Mouse (Mus musculus): ENCODE measurements around the gene Lrrc8e.

- TF ChIP-seq CTCF (IDR thresholded peaks at IDR 0.05; ENCODE audit: borderline replicate concordance, insufficient read depth, low read depth, low read length): no peak
- TF ChIP-seq POLR2A (IDR thresholded peaks at IDR 0.05; ENCODE audit: borderline replicate concordance, insufficient read depth, low read length): no peak
These were observed at the start of gene Lrrc8e for GRCm38 (mm10) chr8:4226739-4227347.
